Mouse (Mus musculus): ENCODE results near the gene Fhl5. TPM values are rescaled to one million over a fixed set of nuclear protein-coding genes. Genes with fewer than 3 reads are reported as not detected.
"Not testable (repeated sequence)": the region's sequence is repeated elsewhere in the genome, so short reads cannot be mapped to it uniquely, and the experiment has no call there.

Gene Fhl5
- polyA plus RNA-seq, 1 experiment from 2014 or later: not detected

- DNase-seq (ENCODE audit: low spot score); H3K4me1 ChIP-seq (ENCODE audit: control insufficient read depth, insufficient read depth, low read length); H3K36me3 ChIP-seq (ENCODE audit: control insufficient read depth, insufficient read depth, low read length); H3K27me3 ChIP-seq (ENCODE audit: control insufficient read depth, insufficient read depth, low read length); H3K4me3 ChIP-seq (ENCODE audit: low read depth, low read length); H3K4me2 ChIP-seq (ENCODE audit: low read depth, severe bottlenecking); H3K9ac ChIP-seq (ENCODE audit: low read length); H3K27ac ChIP-seq (replicated peaks; ENCODE audit: low read depth, low read length); H3K9me3 ChIP-seq (ENCODE audit: control insufficient read depth, low read length); ATAC-seq (ENCODE audit: insufficient number of reproducible peaks, low FRiP score, low TSS enrichment, low read depth): not testable (repeated sequence)
- WGBS: 92% methylated on average over 1 of the region's 1 CpGs
These were observed 7.0 kb downstream of the Fhl5 start for GRCm38 (mm10) chr4:25235663-25236062.

GRCm38 (mm10) chr4:25233767-25234166 lies 8.9 kb downstream of the Fhl5 start:
- H3K36me3 ChIP-seq (ENCODE audit: control insufficient read depth, insufficient read depth, low read length); H3K9me3 ChIP-seq (ENCODE audit: control insufficient read depth, low read length); H3K9ac ChIP-seq (ENCODE audit: low read length); DNase-seq (ENCODE audit: low spot score); H3K27me3 ChIP-seq (ENCODE audit: control insufficient read depth, insufficient read depth, low read length); H3K4me2 ChIP-seq (ENCODE audit: low read depth, severe bottlenecking); H3K4me1 ChIP-seq (ENCODE audit: control insufficient read depth, insufficient read depth, low read length); H3K27ac ChIP-seq (replicated peaks; ENCODE audit: low read depth, low read length); H3K4me3 ChIP-seq (ENCODE audit: low read depth, low read length); ATAC-seq (ENCODE audit: insufficient number of reproducible peaks, low FRiP score, low TSS enrichment, low read depth): not testable (repeated sequence)
- 75% methylated on average over 1 of the region's 1 CpGs for WGBS

GRCm38 (mm10) chr4:25232546-25232945 lies 10.1 kb downstream of the Fhl5 start:
- no peak overlapping the region for H3K9ac ChIP-seq (ENCODE audit: low read length)
- DNase-seq (ENCODE audit: low spot score): no peak
- no peak overlapping the region for H3K4me2 ChIP-seq (ENCODE audit: low read depth, severe bottlenecking)
- H3K27me3 ChIP-seq (ENCODE audit: control insufficient read depth, insufficient read depth, low read length): no peaks in the 10 kb centered on the region
- 87% methylated on average over 3 of the region's 3 CpGs for WGBS
- no peaks in the 10 kb centered on the region for H3K9me3 ChIP-seq (ENCODE audit: control insufficient read depth, low read length)
- H3K4me3 ChIP-seq (ENCODE audit: low read depth, low read length): no peak overlapping the region
- H3K4me1 ChIP-seq (ENCODE audit: control insufficient read depth, insufficient read depth, low read length): no peaks in the 10 kb centered on the region
- ATAC-seq (ENCODE audit: insufficient number of reproducible peaks, low FRiP score, low TSS enrichment, low read depth): no peak
- H3K36me3 ChIP-seq (ENCODE audit: control insufficient read depth, insufficient read depth, low read length): no peaks in the 10 kb centered on the region
- no peak overlapping the region for H3K27ac ChIP-seq (replicated peaks; ENCODE audit: low read depth, low read length)

GRCm38 (mm10) chr4:25227527-25227926 lies 15.1 kb downstream of the Fhl5 start:
- no peaks in the 10 kb centered on the region for H3K9me3 ChIP-seq (ENCODE audit: control insufficient read depth, low read length)
- H3K9ac ChIP-seq (ENCODE audit: low read length): no peak overlapping the region
- no peaks in the 10 kb centered on the region for H3K4me1 ChIP-seq (ENCODE audit: control insufficient read depth, insufficient read depth, low read length)
- H3K27me3 ChIP-seq (ENCODE audit: control insufficient read depth, insufficient read depth, low read length): no peaks in the 10 kb centered on the region
- WGBS: 26% methylated on average over 1 of the region's 1 CpGs
- H3K4me3 ChIP-seq (ENCODE audit: low read depth, low read length): no peak overlapping the region
- no peak overlapping the region for H3K4me2 ChIP-seq (ENCODE audit: low read depth, severe bottlenecking)
- DNase-seq (ENCODE audit: low spot score) (no peak), ATAC-seq (ENCODE audit: insufficient number of reproducible peaks, low FRiP score, low TSS enrichment, low read depth) (no peak)
- H3K27ac ChIP-seq (replicated peaks; ENCODE audit: low read depth, low read length): no peak overlapping the region
- H3K36me3 ChIP-seq (ENCODE audit: control insufficient read depth, insufficient read depth, low read length): no peaks in the 10 kb centered on the region

GRCm38 (mm10) chr4:25221927-25222326 lies 20.7 kb downstream of the Fhl5 start:
- ATAC-seq (ENCODE audit: insufficient number of reproducible peaks, low FRiP score, low TSS enrichment, low read depth) (no peak), DNase-seq (ENCODE audit: low spot score) (no peak)
- Histone ChIP-seq H3K9me3 (ENCODE audit: control insufficient read depth, low read length) (no peaks in the 10 kb centered on the region), H3K4me3 (ENCODE audit: low read depth, low read length) (no peak overlapping the region), H3K36me3 (ENCODE audit: control insufficient read depth, insufficient read depth, low read length) (no peaks in the 10 kb centered on the region), H3K4me2 (ENCODE audit: low read depth, severe bottlenecking) (no peak overlapping the region), H3K27ac (replicated peaks; ENCODE audit: low read depth, low read length) (no peak overlapping the region), H3K9ac (ENCODE audit: low read length) (no peak overlapping the region), H3K27me3 (ENCODE audit: control insufficient read depth, insufficient read depth, low read length) (no peaks in the 10 kb centered on the region), H3K4me1 (ENCODE audit: control insufficient read depth, insufficient read depth, low read length) (no peaks in the 10 kb centered on the region)

GRCm38 (mm10) chr4:25213451-25213850 lies 29.2 kb downstream of the Fhl5 start:
- ATAC-seq (ENCODE audit: insufficient number of reproducible peaks, low FRiP score, low TSS enrichment, low read depth): no peak
- DNase-seq (ENCODE audit: low spot score): no peak
- no peak overlapping the region for H3K9ac ChIP-seq (ENCODE audit: low read length)
- no peaks in the 10 kb centered on the region for H3K36me3 ChIP-seq (ENCODE audit: control insufficient read depth, insufficient read depth, low read length)
- no peak overlapping the region for H3K27ac ChIP-seq (replicated peaks; ENCODE audit: low read depth, low read length)
- no peak overlapping the region for H3K4me3 ChIP-seq (ENCODE audit: low read depth, low read length)
- WGBS: 47% methylated on average over 5 of the region's 5 CpGs
- H3K4me1 ChIP-seq (ENCODE audit: control insufficient read depth, insufficient read depth, low read length): no peaks in the 10 kb centered on the region
- H3K4me2 ChIP-seq (ENCODE audit: low read depth, severe bottlenecking): no peak overlapping the region
- no peaks in the 10 kb centered on the region for H3K9me3 ChIP-seq (ENCODE audit: control insufficient read depth, low read length)
- no peaks in the 10 kb centered on the region for H3K27me3 ChIP-seq (ENCODE audit: control insufficient read depth, insufficient read depth, low read length)

- Histone ChIP-seq H3K27me3 (ENCODE audit: control insufficient read depth, insufficient read depth, low read length) (no peaks in the 10 kb centered on the region), H3K4me1 (ENCODE audit: control insufficient read depth, insufficient read depth, low read length) (no peaks in the 10 kb centered on the region), H3K4me2 (ENCODE audit: low read depth, severe bottlenecking) (no peak overlapping the region), H3K36me3 (ENCODE audit: control insufficient read depth, insufficient read depth, low read length) (no peaks in the 10 kb centered on the region), H3K9ac (ENCODE audit: low read length) (no peak overlapping the region), H3K27ac (replicated peaks; ENCODE audit: low read depth, low read length) (no peak overlapping the region), H3K4me3 (ENCODE audit: low read depth, low read length) (no peak overlapping the region), H3K9me3 (ENCODE audit: control insufficient read depth, low read length) (no peaks in the 10 kb centered on the region)
- 87% methylated on average over 4 of the region's 4 CpGs for WGBS
- DNase-seq (ENCODE audit: low spot score) (no peak), ATAC-seq (ENCODE audit: insufficient number of reproducible peaks, low FRiP score, low TSS enrichment, low read depth) (no peak)
These were observed 36.5 kb downstream of the Fhl5 start for GRCm38 (mm10) chr4:25206166-25206565.

GRCm38 (mm10) chr4:25197310-25197709 lies 45.4 kb downstream of the Fhl5 start:
- Histone ChIP-seq H3K27me3 (ENCODE audit: control insufficient read depth, insufficient read depth, low read length) (no peaks in the 10 kb centered on the region), H3K4me1 (ENCODE audit: control insufficient read depth, insufficient read depth, low read length) (no peaks in the 10 kb centered on the region), H3K4me2 (ENCODE audit: low read depth, severe bottlenecking) (no peak overlapping the region), H3K36me3 (ENCODE audit: control insufficient read depth, insufficient read depth, low read length) (no peaks in the 10 kb centered on the region), H3K9ac (ENCODE audit: low read length) (no peak overlapping the region), H3K9me3 (ENCODE audit: control insufficient read depth, low read length) (no peaks in the 10 kb centered on the region), H3K27ac (replicated peaks; ENCODE audit: low read depth, low read length) (no peak overlapping the region), H3K4me3 (ENCODE audit: low read depth, low read length) (no peak overlapping the region)
- DNase-seq (ENCODE audit: low spot score): no peak
- 86% methylated on average over 1 of the region's 1 CpGs for WGBS
- no peak for ATAC-seq (ENCODE audit: insufficient number of reproducible peaks, low FRiP score, low TSS enrichment, low read depth)

GRCm38 (mm10) chr4:25179617-25180208 lies 63.0 kb downstream of the Fhl5 start:
- no peak overlapping the region for H3K9ac ChIP-seq (ENCODE audit: low read length)
- no peak for DNase-seq (ENCODE audit: low spot score)
- 60% methylated on average over 4 of the region's 4 CpGs for WGBS

More at GRCm38 (mm10) chr4:25179617-25180208, 63.0 kb downstream of the Fhl5 start:
- H3K9me3 ChIP-seq (ENCODE audit: control insufficient read depth, low read length): no peaks in the 10 kb centered on the region
- no peak overlapping the region for H3K4me2 ChIP-seq (ENCODE audit: low read depth, severe bottlenecking)
- no peak for ATAC-seq (ENCODE audit: insufficient number of reproducible peaks, low FRiP score, low TSS enrichment, low read depth)
- H3K27me3 ChIP-seq (ENCODE audit: control insufficient read depth, insufficient read depth, low read length): no peaks in the 10 kb centered on the region
- H3K4me3 ChIP-seq (ENCODE audit: low read depth, low read length): no peak overlapping the region
- no peak overlapping the region for H3K27ac ChIP-seq (replicated peaks; ENCODE audit: low read depth, low read length)
- H3K4me1 ChIP-seq (ENCODE audit: control insufficient read depth, insufficient read depth, low read length): no peaks in the 10 kb centered on the region
- no peaks in the 10 kb centered on the region for H3K36me3 ChIP-seq (ENCODE audit: control insufficient read depth, insufficient read depth, low read length)

Data from limb, embryonic 11.5 days (tissue).